Mouse (Mus musculus): ENCODE data around the gene Cdkal1.

Cdkal1 gene

GRCm38 (mm10) chr13:29262164-29262563, 593.3 kb downstream of the Cdkal1 start:
- DNase-seq (ENCODE audit: low read depth, low spot score) = no peak

- DNase-seq (ENCODE audit: low read depth, low spot score) = no peak
Measured at GRCm38 (mm10) chr13:29248535-29248934, 606.9 kb downstream of the Cdkal1 start.

- DNase-seq (ENCODE audit: low read depth, low spot score) = no peak
Measured at GRCm38 (mm10) chr13:29247800-29248199, 607.7 kb downstream of the Cdkal1 start.

GRCm38 (mm10) chr13:29235065-29235464, 620.4 kb downstream of the Cdkal1 start:
- DNase-seq (ENCODE audit: low read depth, low spot score) = no peak

- DNase-seq (ENCODE audit: low read depth, low spot score) = peak; percentile 75
Measured at GRCm38 (mm10) chr13:29234442-29234841, 621.0 kb downstream of the Cdkal1 start.

GRCm38 (mm10) chr13:29233970-29234369, 621.5 kb downstream of the Cdkal1 start:
- DNase-seq (ENCODE audit: low read depth, low spot score) = no peak

- peak; percentile 12 for DNase-seq (ENCODE audit: low read depth, low spot score)
Measured at GRCm38 (mm10) chr13:29232681-29233080, 622.8 kb downstream of the Cdkal1 start.

- DNase-seq (ENCODE audit: low read depth, low spot score) = no peak
Measured at GRCm38 (mm10) chr13:29224815-29225214, 630.7 kb downstream of the Cdkal1 start.

GRCm38 (mm10) chr13:29222261-29222838, 633.1 kb downstream of the Cdkal1 start:
- DNase-seq (ENCODE audit: low read depth, low spot score) = no peak

GRCm38 (mm10) chr13:29221646-29222045, 633.8 kb downstream of the Cdkal1 start:
- DNase-seq (ENCODE audit: low read depth, low spot score) = no peak

GRCm38 (mm10) chr13:29218594-29219230, 636.8 kb downstream of the Cdkal1 start:
- DNase-seq (ENCODE audit: low read depth, low spot score) = no peak

GRCm38 (mm10) chr13:29210159-29211021, 645.1 kb downstream of the Cdkal1 start:
- DNase-seq (ENCODE audit: low read depth, low spot score) = no peak

- no peak for DNase-seq (ENCODE audit: low read depth, low spot score)
Measured at GRCm38 (mm10) chr13:29208749-29209148, 646.7 kb downstream of the Cdkal1 start.

GRCm38 (mm10) chr13:29203856-29204255, 651.6 kb downstream of the Cdkal1 start:
- DNase-seq (ENCODE audit: low read depth, low spot score) = no peak

GRCm38 (mm10) chr13:29203426-29203825, 652.0 kb downstream of the Cdkal1 start:
- DNase-seq (ENCODE audit: low read depth, low spot score) = no peak

GRCm38 (mm10) chr13:29202562-29202961, 652.9 kb downstream of the Cdkal1 start:
- DNase-seq (ENCODE audit: low read depth, low spot score) = no peak

- no peak for DNase-seq (ENCODE audit: low read depth, low spot score)
Measured at GRCm38 (mm10) chr13:29199679-29200078, 655.8 kb downstream of the Cdkal1 start.

GRCm38 (mm10) chr13:29196798-29197498, 658.5 kb downstream of the Cdkal1 start:
- no peak for DNase-seq (ENCODE audit: low read depth, low spot score)

GRCm38 (mm10) chr13:29195722-29196121, 659.8 kb downstream of the Cdkal1 start:
- no peak for DNase-seq (ENCODE audit: low read depth, low spot score)

GRCm38 (mm10) chr13:29194946-29195345, 660.5 kb downstream of the Cdkal1 start:
- DNase-seq (ENCODE audit: low read depth, low spot score) = no peak

GRCm38 (mm10) chr13:29192697-29193096, 662.8 kb downstream of the Cdkal1 start:
- no peak for DNase-seq (ENCODE audit: low read depth, low spot score)

GRCm38 (mm10) chr13:29190548-29190947, 664.9 kb downstream of the Cdkal1 start:
- no peak for DNase-seq (ENCODE audit: low read depth, low spot score)

Measured in telencephalon, adult 2 months (tissue).